Mouse (Mus musculus) heart, embryonic 14.5 days (tissue): ENCODE measurements around the gene Vmn1r21. TPM values are rescaled to one million over a fixed set of nuclear protein-coding genes. Genes with fewer than 3 reads are reported as not detected.

Experiments used
- ATAC-seq: fragments of 200-750 bp; cut with Nextera tagmentation; 2 replicates; pipeline ENCODE4 v1.8.0; 2017; ENCODE audit warnings: low read depth, moderate TSS enrichment; ENCODE audit not compliant: insufficient number of reproducible peaks, insufficient read depth, low FRiP score
- H3K27ac ChIP-seq, 2 experiments: fragments of 200-500 bp in 1 of 2; fragments of 300-500 bp in 1 of 2; sonication (generic) in 1 of 2; replicated peaks in 1 of 2; 2 replicates each; pipeline ENCODE4 v1.5.1; 2012 to 2014; ENCODE audit warnings: low read depth in 2 of 2, low read length in 2 of 2, control low read depth in 1 of 2, mild to moderate bottlenecking in 1 of 2, mixed read lengths in 1 of 2; ENCODE audit not compliant: control insufficient read depth in 1 of 2, insufficient read depth in 1 of 2
- H3K27me3 ChIP-seq: fragments of 300-500 bp; sonication (generic); 2 replicates; pipeline ENCODE4 v1.6.1; 2014; ENCODE audit warnings: mild to moderate bottlenecking, low read length, control low read depth; ENCODE audit not compliant: control insufficient read depth, insufficient read depth
- H3K36me3 ChIP-seq: fragments of 300-500 bp; sonication (generic); 2 replicates; pipeline ENCODE4 v1.6.1; 2014; ENCODE audit warnings: mild to moderate bottlenecking, control low read depth, low read length, mixed read lengths; ENCODE audit not compliant: control insufficient read depth, insufficient read depth
- H3K4me1 ChIP-seq, 2 experiments: fragments of 200-500 bp in 1 of 2; fragments of 300-500 bp in 1 of 2; sonication (generic) in 1 of 2; 2 replicates each; pipeline ENCODE4 v1.6.1; 2012 to 2014; ENCODE audit warnings: low read length in 2 of 2, control low read depth in 1 of 2, mixed read lengths in 1 of 2; ENCODE audit not compliant: control insufficient read depth in 2 of 2, insufficient read depth in 2 of 2
- H3K4me2 ChIP-seq: fragments of 300-500 bp; sonication (generic); 2 replicates; pipeline ENCODE4 v1.6.1; 2014; ENCODE audit warnings: mild to moderate bottlenecking, low read length
- H3K4me3 ChIP-seq, 2 experiments: fragments of 200-500 bp in 1 of 2; fragments of 300-500 bp in 1 of 2; sonication (generic) in 1 of 2; 2 replicates each; pipeline ENCODE4 v1.5.1; 2012 to 2014; ENCODE audit warnings: low read length in 2 of 2, mild to moderate bottlenecking in 2 of 2, control low read depth in 1 of 2, low read depth in 1 of 2, moderate library complexity in 1 of 2; ENCODE audit not compliant: control insufficient read depth in 1 of 2, insufficient read depth in 1 of 2
- H3K9ac ChIP-seq: fragments of 300-500 bp; sonication (generic); 2 replicates; pipeline ENCODE4 v1.6.1; 2014; ENCODE audit warnings: mild to moderate bottlenecking, low read length
- H3K9me3 ChIP-seq: fragments of 300-500 bp; sonication (generic); 2 replicates; pipeline ENCODE4 v1.6.1; 2016; ENCODE audit warnings: low read length, control low read depth; ENCODE audit not compliant: control insufficient read depth
- WGBS: fragments of 180-500 bp; shearing (Covaris S2); extraction: QIAGEN DNeasy Blood & Tissue Kit; methylation state at CpG from one replicate; pipeline ENCODE4 v1.1.7; 2014; 5-methylcytosine and 5-hydroxymethylcytosine counted together
- polyA plus RNA-seq: library from polyadenylated mRNA; unstranded; fragments of >200 nt; fragmentation: Nextera tagmentation; extraction: Ambion mirVana; gene quantifications from 2 replicates; pipeline ENCODE4 v1.2.1, GENCODE M21; 2014

Gene Vmn1r21
- polyA plus RNA-seq, 1 experiment from 2014 or later, result not detected

DNA sequence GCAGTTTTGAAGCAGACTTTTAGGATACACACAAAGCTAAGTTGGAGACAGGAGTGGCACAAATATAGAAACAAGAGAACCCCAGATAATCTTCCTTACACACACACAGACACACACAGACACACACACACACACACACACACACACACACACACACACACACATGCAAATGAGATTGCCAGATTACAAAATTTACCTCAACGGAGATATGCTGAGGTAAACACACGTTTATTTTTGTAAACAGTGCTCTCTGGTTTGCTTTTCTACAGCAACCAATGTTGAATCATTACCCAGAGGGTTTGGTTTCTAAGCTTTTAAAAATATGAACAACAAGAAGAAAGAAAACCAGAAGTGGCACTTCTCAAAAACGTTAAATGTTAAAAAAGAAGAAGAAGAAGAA lies 26.7 kb downstream of the Vmn1r21 start:
- WGBS, result 23% methylated on average over 3 of the region's 3 CpGs
- Histone ChIP-seq H3K27ac (no peak overlapping the region), H3K9ac (peak overlapping the region; percentile 25; the same call in 1 of the 2 replicates), H3K9me3 (no peaks in the 10 kb centered on the region), H3K36me3 (no peaks in the 10 kb centered on the region), H3K4me3 (peak overlapping the region in 1 of 2 experiments; percentile 16; a peak in 1 of 4 replicates), H3K4me1 (peaks cover 0 to 12% of the 10 kb centered on the region in 2 experiments; a peak in 3 of 4 replicates), H3K4me2 (peak overlapping the region; percentile 44), H3K27me3 (no peaks in the 10 kb centered on the region)
- ATAC-seq, result no peak

DNA sequence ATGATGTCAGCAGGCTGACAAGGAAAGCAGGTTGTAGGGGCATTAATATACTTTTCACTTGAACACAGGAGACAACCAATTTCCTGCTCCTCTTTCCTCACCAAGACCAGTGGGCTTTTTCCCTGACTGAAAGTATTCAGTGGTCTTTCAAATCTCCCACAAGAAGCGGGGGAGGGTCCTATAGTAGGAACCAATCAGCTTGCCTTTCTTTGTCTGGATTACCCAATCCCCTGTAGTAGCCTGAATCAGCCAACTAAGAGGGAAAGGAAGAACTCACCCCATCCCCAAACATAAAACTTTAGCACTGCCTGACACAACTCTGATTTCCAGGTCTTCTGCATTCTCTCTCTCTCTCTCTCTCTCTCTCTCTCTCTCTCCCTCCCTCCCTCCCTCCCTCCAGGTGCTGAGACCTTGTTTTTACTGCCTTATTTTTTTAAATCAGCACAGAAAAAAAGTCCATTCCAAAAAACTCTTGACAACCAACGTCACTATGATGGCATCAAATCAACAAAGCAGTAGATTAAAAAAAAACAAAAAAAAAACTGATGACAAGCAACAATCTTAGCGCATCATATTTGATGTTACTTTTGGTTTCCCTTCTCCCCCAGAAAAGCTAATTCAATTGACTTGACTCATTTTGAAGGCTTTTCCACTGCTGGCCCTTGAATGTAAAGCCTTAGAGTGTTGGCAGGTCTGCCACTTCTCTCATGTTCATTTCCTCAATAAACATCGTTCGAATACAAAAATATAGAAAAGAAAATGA lies 27.3 kb downstream of the Vmn1r21 start:
- Histone ChIP-seq H3K9ac (peak overlapping the region; percentile 25; the same call in 1 of the 2 replicates), H3K4me1 (peaks cover 0 to 12% of the 10 kb centered on the region in 2 experiments; a peak in 3 of 4 replicates), H3K27ac (no peak overlapping the region), H3K4me2 (peak overlapping the region; percentile 44), H3K36me3 (no peaks in the 10 kb centered on the region), H3K4me3 (no peak overlapping the region), H3K27me3 (no peaks in the 10 kb centered on the region), H3K9me3 (no peaks in the 10 kb centered on the region)
- no peak for ATAC-seq
- 68% methylated on average over 5 of the region's 5 CpGs for WGBS

DNA sequence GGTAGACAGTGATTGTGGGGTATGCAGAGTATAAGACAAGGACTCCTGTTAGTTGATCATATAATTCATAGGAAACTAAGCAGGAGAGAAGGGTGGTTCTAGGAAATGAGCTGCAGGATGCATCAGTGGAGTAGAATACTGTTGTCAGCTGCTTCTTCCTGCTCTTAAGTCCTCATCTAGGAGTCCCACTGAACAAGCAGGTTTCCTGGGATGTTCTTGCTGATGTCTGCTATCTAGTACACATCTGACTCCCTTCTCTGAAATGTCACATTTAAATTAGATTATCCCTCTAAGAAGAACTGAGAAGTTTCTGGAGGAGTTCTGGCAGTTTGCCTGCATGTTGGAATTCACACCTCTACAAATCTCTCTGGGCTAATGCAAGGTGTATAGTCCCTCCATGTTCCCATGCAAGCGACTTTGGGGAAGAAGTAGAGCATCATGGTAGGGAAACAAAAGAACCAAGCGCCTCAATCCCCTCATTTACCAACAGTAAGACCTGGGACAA lies 35.7 kb downstream of the Vmn1r21 start:
- ATAC-seq, result no peak
- Histone ChIP-seq H3K4me2 (no peak overlapping the region), H3K36me3 (no peaks in the 10 kb centered on the region), H3K4me3 (no peak overlapping the region), H3K9me3 (peaks cover 3% of the 10 kb centered on the region; the same call in 1 of the 2 replicates), H3K4me1 (peaks cover 0 to 5% of the 10 kb centered on the region in 2 experiments; a peak in 1 of 4 replicates), H3K9ac (no peak overlapping the region), H3K27me3 (no peaks in the 10 kb centered on the region), H3K27ac (no peak overlapping the region)
- WGBS, result 82% methylated on average over 2 of the region's 2 CpGs

DNA sequence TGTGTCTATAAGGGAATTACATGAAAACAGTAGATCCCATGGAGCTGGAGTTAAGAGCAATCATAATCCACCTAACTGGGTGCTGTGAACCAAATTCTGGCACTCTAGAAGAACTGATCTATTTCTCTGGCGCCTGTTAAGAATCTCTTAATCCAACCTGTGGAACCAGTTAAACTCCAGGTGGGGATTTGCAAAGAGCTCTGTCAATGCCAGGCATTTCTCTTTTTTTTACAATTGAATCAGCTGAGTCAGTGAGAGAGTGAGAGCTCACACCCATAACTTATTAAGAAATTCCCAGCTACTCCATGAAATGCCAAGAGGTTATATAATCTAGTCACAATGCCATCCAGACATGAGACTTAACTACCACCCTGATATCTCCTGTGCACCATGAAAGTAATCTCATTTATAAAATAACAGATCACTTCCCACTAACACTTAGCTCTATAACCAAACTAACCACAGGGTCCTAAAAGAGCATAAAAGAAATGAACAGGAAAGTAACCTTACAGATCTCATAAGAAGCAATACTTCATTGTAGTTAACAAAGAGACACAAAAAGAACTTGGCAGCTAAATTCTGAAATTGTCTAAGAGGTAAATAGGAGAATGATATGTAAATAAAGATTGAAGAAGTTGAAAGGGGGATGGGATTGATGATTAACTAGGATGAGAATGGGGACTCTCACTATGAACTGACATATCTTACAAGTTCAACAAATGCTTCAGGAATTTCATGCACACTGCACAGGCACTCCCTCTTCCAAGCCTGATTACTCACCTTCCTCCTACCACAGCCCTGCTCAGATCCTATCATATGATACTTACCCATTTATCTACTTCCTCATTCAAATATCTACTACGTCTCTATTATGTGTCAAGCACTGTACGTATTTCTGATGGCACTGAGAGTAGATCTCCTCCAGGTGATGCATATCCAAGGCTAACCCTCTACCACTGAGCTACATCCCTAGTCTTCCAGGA lies 38.1 kb downstream of the Vmn1r21 start:
- no peak overlapping the region for H3K4me2 ChIP-seq
- H3K4me3 ChIP-seq, result no peak overlapping the region
- no peak overlapping the region for H3K9ac ChIP-seq
- no peak overlapping the region for H3K27ac ChIP-seq
- no peak for ATAC-seq
- H3K4me1 ChIP-seq, result peaks cover 0 to 5% of the 10 kb centered on the region in 2 experiments; a peak in 1 of 4 replicates
- H3K36me3 ChIP-seq, result no peaks in the 10 kb centered on the region
- H3K27me3 ChIP-seq, result no peaks in the 10 kb centered on the region
- 79% methylated on average over 3 of the region's 3 CpGs for WGBS
- peaks cover 5% of the 10 kb centered on the region; the same call in 1 of the 2 replicates for H3K9me3 ChIP-seq

DNA sequence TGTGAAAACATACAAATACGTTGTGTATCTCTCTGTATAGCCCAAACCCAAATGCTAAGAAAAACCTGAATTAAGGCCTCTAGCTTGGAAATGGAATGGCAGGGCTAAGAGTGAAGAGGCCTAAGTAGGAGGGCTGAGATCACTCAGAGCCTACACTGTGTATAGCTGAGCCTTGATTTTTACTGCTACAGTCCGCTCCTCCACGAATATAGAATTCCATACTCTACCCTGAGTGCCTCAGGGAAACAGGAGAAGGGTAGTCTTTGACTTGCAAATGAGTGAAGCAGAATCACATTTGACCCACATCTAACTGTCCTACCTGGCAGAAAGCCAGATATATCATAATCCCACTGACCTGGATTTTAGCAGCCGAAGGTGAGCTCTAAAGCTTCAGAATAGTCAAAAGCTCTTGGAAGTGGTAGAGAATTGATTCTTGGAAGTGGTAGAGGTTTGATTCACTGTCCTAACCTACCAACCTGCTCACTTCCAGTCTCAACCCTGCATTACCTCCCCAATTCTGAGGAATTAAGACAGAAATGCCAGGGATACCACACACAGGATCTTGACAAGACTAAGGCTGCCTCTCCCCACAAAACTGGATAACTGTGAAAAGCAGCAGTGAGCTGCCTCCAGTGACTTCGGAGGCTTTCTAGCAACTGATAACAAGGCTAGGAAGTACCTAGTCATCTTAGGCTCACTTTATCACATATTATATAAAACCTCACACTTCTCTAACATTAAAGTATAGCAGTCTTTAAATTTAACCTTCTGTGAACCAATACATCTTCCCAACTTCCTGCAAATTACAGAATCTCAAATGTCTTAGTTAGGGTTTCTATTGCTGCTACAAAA lies 44.7 kb downstream of the Vmn1r21 start:
- H3K4me1 ChIP-seq, result 0 out of 4 replicates have a peak, but pooled peaks cover 0 to 7% of the 10 kb centered on the region in 2 experiments
- no peak overlapping the region for H3K4me2 ChIP-seq
- ATAC-seq, result no peak
- peaks cover 5% of the 10 kb centered on the region; the same call in 1 of the 2 replicates for H3K9me3 ChIP-seq
- WGBS, result 82% methylated on average over 5 of the region's 5 CpGs
- H3K4me3 ChIP-seq, result no peak overlapping the region
- no peak overlapping the region for H3K27ac ChIP-seq
- H3K36me3 ChIP-seq, result no peaks in the 10 kb centered on the region
- H3K27me3 ChIP-seq, result no peaks in the 10 kb centered on the region
- no peak overlapping the region for H3K9ac ChIP-seq

DNA sequence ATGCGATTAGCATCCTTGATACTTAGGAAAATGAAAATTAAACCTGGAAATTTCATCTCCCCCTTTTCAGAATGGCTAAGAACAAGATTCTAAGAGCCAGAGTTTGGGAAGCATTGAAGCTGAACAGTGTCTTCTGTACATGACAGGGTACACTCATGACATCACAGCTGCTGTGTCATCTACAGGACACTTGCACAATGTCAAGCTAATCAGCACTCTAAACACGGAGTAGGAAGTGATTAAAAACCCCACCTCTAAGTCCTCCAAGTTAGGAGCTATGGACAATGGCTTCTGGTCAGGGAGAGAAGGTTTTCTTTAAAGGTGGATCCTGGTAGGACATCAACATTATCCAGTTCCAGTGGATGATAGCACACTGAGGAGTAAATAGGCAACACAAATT lies 47.0 kb downstream of the Vmn1r21 start:
- Histone ChIP-seq H3K4me2 (no peak overlapping the region), H3K4me3 (no peak overlapping the region), H3K27me3 (no peaks in the 10 kb centered on the region), H3K36me3 (no peaks in the 10 kb centered on the region), H3K9ac (no peak overlapping the region), H3K9me3 (no peaks in the 10 kb centered on the region), H3K4me1 (0 out of 4 replicates have a peak, but pooled peaks cover 0 to 7% of the 10 kb centered on the region in 2 experiments), H3K27ac (no peak overlapping the region)
- 50% methylated on average over 2 of the region's 2 CpGs for WGBS
- no peak for ATAC-seq
